Mouse (Mus musculus) heart, postnatal 36 days (tissue): ENCODE results near the gene Shisa3. TPM values are rescaled to one million over a fixed set of nuclear protein-coding genes. Genes with fewer than 3 reads are reported as not detected.
A peak's percentile ranks its signal among the peaks of the same experiment; 100 is the strongest.

Experiments used
- DNase-seq, 2 experiments: peaks; one replicate each; pipeline ENCODE4 v3.0.0; 2021 to 2022
- intact Hi-C: fragments of 180-260 bp; cut with DNase I; formaldehyde crosslinking; loops from one replicate; pipeline ENCODE4 v1.15.1; 2025
- total RNA-seq, 2 experiments: library from RNA; stranded (reverse); gene quantifications; 2 replicates each; pipeline ENCODE4 v1.2.3; 2021

Shisa3 gene
- total RNA-seq, 2 experiments from 2014 or later: 0.80 to 0.81 TPM

DNA sequence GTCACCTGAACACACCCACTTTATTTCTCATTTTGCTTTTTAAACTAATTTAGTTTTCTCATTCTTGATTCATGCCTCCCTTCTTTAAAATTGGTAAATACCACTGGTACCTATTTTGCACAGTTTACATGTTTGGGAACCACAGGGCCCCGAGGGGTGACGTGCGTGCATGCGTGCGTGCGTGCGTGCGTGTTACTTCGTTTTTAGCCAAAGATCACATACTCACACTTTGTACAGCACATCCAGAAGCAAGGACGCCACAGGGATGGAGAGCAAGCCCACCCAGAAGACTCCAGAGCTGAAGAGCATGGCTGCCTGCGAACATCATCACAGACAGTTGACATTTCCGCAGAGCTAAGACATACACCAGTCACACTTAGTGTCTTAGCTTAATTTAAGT lies 23.6 kb downstream of the Shisa3 start:
- no peak for DNase-seq
- intact Hi-C loops: no loop called here

DNA sequence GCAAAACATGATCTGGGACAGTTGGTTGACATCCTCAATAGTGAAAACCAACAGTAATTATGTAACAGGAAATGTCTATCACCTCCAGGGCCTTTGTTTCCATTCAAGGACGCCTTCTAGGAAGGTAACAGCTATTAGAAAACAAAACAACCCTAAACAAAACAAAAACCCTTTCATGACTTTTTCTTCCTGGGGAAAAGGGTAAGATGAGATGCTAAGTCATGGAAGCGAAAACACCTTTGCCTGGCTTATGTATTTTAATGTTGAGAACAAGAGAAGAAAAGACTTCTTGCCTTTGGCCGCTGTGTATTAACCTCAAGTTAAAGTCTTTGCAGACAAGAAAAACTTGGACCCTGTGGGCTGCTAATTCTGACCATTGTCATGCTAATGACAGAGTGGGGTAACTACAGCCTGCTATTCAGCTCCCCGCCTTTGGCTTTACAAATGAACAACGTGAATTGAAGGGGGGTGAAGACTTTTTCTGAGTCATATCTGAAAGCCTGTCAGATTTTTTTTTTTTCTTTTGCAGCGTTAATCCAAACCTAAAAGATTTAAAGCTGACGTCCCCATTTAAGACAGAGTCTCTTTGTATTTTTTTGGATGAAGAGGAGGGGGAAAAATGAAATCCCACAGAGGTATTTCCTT lies 25.6 kb downstream of the Shisa3 start:
- intact Hi-C loops: no loop called here
- no peak for DNase-seq

DNA sequence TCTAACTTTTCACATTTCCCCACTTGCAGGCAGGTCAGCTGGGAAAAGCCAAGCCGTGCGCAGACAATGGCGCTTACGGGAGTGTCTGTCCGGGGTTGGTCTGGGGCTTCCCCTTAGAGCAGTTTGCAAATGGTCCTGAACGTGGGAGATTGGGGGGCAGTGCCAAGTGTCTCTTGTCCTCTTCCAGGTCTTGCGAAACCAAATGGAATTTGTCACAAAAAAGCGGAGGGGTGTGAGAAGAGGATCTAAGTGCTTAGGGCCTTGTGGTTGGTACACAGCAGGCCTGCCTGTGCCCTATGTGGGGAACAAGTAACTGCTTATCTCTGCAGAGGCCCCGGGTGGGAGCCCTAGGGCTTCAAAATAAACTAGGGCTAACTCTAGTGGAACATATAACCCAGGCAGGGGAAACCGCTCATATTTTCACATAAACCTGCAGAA lies 26.2 kb downstream of the Shisa3 start:
- no peak for DNase-seq
- intact Hi-C loops: no loop called here

DNA sequence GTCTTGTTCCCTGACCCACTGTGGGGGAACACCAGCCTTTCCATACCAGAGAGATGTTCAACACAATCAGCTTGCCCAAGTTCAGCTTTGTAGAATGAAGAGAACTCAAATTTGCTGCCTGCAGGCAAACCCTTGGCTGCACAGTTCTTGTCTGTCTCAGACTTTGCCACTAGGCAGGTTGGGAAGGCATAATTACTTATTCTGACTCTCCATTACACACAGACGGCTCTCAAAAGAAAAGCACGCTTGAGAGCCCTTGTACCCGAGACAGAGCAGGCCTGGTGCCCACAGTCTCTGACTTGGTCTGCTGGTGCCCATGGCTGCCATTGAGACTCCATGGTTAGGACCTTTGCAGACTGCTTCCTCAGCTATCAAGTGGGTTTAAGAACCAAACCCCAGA lies 26.7 kb downstream of the Shisa3 start:
- intact Hi-C loops: no loop called here
- no peak for DNase-seq

GRCm38 (mm10) chr5:67640596-67641312 lies 33.1 kb downstream of the Shisa3 start:
- DNase-seq: no peak
- intact Hi-C loops: loop anchor here (10.0 kb wide), 1 partner anchor 106 kb away; no protein-coding TSS in a partner anchor

- intact Hi-C loops: loop anchor here (10.0 kb wide), 1 partner anchor 107 kb away; no protein-coding TSS in a partner anchor
- no peak for DNase-seq
Measured at GRCm38 (mm10) chr5:67641406-67642120, 33.9 kb downstream of the Shisa3 start.

- no peak for DNase-seq
- intact Hi-C loops: loop anchor here (10.0 kb wide), 1 partner anchor 109 kb away; no protein-coding TSS in a partner anchor
Measured at GRCm38 (mm10) chr5:67643537-67644255, 36.0 kb downstream of the Shisa3 start.

- intact Hi-C loops: loop anchor here (10.0 kb wide), 1 partner anchor 112 kb away; no protein-coding TSS in a partner anchor
- no peak for DNase-seq
Measured at GRCm38 (mm10) chr5:67646756-67647529, 39.3 kb downstream of the Shisa3 start.

GRCm38 (mm10) chr5:67647568-67647967 lies 39.9 kb downstream of the Shisa3 start:
- intact Hi-C loops: loop anchor here (10.0 kb wide), 1 partner anchor 113 kb away; no protein-coding TSS in a partner anchor
- no peak for DNase-seq

DNA sequence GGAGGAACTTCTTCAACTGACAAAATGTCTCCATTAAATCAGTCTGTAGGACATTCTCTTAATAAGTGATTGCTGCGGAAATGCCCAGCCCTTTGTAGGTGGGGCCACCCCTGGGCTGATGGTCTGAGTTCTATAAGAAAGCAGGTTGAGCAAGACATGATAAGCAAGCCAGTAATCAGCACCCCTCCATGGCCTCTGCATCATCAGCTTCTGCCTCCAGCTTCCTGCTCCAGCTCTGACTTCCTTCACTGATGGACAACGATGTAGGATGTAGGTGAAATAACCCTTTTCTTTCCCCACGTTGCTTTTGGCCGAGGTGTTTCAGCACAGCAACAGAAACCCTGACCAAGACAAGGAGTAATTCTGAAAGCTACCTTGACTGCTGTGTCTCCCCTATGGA lies 41.5 kb downstream of the Shisa3 start:
- no peak for DNase-seq
- intact Hi-C loops: loop anchor here (10.0 kb wide), 1 partner anchor 114 kb away; no protein-coding TSS in a partner anchor

GRCm38 (mm10) chr5:67650021-67650420 lies 42.3 kb downstream of the Shisa3 start:
- intact Hi-C loops: no loop called here
- DNase-seq: no peak

DNA sequence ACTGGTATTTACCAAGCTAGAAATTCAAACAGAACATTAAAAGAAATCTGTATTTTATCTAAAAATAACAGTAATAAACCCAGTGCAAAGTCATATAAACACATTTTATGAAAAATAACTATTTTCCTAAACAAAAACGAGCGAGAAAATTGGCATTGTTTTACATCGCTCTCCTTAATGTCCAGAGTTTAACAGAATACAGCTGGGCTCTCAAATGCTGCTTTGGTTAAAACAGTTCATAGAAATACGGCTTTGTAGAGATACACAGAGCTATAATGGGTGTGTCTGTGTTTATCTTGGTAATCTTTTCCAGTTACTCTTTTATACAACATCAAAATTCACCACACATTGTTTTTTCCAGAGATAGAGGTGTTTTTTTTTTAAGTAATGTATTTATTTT lies 44.8 kb downstream of the Shisa3 start:
- intact Hi-C loops: no loop called here

GRCm38 (mm10) chr5:67653543-67653942 lies 45.9 kb downstream of the Shisa3 start:
- intact Hi-C loops: no loop called here
- DNase-seq: no peak

More for the DNA sequence above, 44.8 kb downstream of the Shisa3 start:
- no peak for DNase-seq

DNA sequence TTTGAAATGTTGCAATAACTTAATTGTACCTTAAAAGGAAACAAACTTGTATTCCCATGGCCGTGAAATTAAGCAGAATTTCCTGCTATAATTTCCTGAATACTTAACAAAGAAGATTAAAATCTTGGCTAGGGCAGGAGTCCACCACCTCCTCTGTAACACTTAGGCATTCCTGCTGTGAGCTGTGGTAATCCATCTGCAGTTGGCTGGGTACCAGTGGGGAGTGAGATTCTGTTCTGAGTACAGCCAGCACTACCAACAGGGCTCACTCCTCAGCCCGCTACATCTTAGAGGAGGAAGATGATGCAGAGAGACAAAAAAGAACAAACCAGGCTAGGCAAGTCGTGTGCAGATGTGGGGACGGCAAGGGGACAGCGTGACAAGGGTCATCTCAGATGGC lies 46.9 kb downstream of the Shisa3 start:
- intact Hi-C loops: no loop called here
- no peak for DNase-seq

DNA sequence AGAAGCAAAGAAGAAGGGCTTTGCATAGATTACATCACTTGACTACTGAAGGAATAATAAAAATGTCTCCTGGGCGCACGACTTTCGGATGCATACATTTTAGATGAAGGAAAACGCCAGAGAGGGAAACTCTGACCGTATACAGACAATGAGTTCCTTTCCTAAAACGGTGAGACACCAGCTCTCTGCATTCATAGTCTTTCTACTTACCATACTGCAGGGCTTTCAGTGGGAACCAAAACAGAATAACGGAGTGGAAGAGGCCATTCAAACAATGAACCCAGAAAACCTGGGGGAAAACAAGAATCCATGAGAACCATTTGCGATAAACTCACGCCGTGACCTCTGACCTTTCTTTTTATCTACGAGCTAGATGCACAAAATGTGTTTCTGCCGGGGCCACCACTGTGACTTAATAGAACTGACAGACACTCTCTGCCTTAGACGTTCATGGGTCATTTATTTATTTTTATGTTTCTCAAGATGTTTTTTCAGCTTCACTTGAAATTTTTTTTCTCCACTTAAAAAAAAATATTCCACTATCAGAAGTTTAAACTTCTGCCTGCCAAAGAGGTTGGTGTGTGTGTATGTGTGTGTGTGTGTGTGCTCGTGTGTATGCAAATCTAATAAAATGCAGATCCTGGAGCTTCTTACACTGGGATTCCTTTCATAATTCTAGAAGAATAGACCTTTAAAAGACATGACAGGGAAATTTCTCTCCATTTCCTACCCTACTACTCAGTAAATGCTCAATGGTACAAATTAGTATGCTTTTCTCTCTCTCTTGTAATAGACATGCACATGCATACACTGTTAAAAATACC lies 48.2 kb downstream of the Shisa3 start:
- DNase-seq: no peak
- intact Hi-C loops: no loop called here

DNA sequence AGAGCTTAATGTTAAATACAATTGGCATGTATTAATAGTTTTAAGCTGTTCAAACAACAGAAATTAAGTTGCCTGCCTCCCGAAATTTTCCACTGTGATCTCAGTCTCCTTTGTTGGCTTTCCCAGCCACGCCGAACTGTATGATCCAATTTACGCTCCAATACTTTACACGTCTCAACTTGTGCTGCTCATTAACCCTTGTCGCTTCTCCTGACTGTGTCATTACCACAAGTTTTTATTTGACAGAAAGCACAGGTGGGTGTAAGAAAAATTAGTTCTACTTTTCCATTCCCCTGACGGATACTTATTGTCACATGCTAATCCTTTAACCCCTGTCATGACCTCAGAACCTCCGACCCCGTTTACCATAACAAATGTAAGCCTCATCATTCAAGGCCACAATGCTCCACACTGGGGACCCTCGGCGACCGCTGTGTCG lies 49.2 kb downstream of the Shisa3 start:
- intact Hi-C loops: no loop called here
- DNase-seq: no peak

DNA sequence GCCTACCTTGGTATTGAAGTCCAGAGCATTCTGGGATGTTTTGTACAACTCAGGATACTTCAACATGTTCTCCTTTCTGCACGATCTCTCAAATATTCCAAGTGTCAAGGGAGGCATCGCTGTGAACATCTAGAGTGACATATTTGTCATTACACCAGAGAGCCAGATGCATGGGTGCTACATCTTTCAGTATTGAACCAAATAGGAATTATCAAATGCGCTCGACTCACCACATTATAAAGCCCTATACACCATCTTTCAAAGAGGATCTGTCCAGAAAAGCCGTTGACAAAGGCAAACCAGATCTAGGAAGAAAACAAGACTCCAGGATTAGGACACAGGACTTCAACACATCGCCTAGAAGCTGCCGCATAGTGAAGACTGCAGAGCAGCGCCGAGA lies 52.2 kb downstream of the Shisa3 start:
- DNase-seq: no peak
- intact Hi-C loops: no loop called here

- intact Hi-C loops: no loop called here
Measured at GRCm38 (mm10) chr5:67662715-67663114, 55.0 kb downstream of the Shisa3 start.

GRCm38 (mm10) chr5:67669436-67669896 lies 61.8 kb downstream of the Shisa3 start:
- DNase-seq: peak; percentile 13 to 26
- intact Hi-C loops: no loop called here

More at GRCm38 (mm10) chr5:67662715-67663114, 55.0 kb downstream of the Shisa3 start:
- no peak for DNase-seq
